Mouse (Mus musculus) kidney, adult 2 months (tissue): Measurements from ENCODE around the gene Morn1.

Experiments used
- CTCF ChIP-seq: fragments of 200-500 bp; conservative IDR thresholded peaks from 2 replicates; pipeline ENCODE4 v1.5.1; 2011; ENCODE audit warnings: low read depth, mild to moderate bottlenecking, control low read depth, low read length, moderate library complexity, mixed read lengths; ENCODE audit not compliant: insufficient read depth, insufficient read length
- POLR2A ChIP-seq: fragments of 200-500 bp; IDR thresholded peaks from one replicate; pipeline ENCODE4 v1.6.1; 2011; ENCODE audit warnings: low read depth, low read length, control low read depth

DNA sequence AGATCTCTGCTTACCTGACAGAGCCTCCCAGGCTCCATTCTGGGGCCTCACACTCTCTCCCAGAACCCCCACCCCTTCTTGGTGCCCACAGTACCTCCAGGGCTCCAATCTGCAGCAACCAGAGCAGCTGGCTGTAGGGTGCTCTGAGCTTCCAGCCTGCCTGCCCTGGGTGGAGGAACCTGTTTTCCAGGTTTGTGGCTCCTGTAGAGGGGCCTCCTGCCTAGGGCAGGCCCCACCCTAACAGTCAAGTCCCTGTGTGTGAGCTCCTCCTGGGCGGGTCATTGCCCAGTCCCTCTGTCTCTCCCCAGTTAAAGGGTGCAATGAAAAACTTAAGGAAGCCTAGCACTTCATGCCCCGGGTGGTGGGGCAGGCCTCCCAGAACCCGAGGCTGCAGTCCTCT lies 22.5 kb upstream of the Morn1 start:
- TF ChIP-seq CTCF (no peak), POLR2A (no peak)
